Mouse (Mus musculus): Measurements from ENCODE around the gene Pde3a. TPM values are rescaled to one million over a fixed set of nuclear protein-coding genes. Genes with fewer than 3 reads are reported as not detected.

Gene Pde3a
- polyA plus RNA-seq, 1 experiment from 2014 or later = 4.8 TPM

DNA sequence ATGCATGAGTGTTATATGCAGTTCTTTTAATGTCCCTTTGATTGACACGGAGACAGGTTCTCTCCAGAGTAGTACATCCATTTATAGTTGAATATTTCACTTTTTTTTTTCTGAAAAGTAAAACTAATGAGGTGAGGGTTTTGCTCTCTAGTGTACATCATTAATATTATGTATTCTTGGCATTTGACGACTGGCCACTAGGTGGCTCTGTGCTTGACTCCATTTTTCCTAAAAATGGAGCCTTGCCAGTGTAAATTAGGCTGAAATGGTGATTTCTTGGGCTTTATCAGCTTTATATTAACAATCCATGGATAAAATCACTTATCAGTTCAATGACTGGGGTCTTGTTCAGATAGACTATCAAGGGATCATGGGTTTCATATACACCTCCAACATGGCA is 82.4 kb downstream of the Pde3a start:
- Histone ChIP-seq H3K27ac (ENCODE audit: low read length) (no peak overlapping the region), H3K36me3 (ENCODE audit: control insufficient read depth, insufficient read depth, low read length) (no peaks in the 10 kb centered on the region), H3K4me3 (ENCODE audit: low read length) (no peak overlapping the region), H3K9me3 (ENCODE audit: control insufficient read depth, low read length) (no peaks in the 10 kb centered on the region), H3K4me1 (replicated peaks; ENCODE audit: control insufficient read depth, insufficient read depth, low read length) (no peaks in the 10 kb centered on the region; the same call in 1 of the 2 replicates), H3K9ac (ENCODE audit: low read length) (no peak overlapping the region), H3K27me3 (ENCODE audit: control insufficient read depth, insufficient read depth, low read depth, low read length) (no peaks in the 10 kb centered on the region), H3K4me2 (ENCODE audit: low read depth, low read length) (no peak overlapping the region)
- WGBS = 47% methylated on average over 2 of the region's 2 CpGs
- no peak for ATAC-seq (ENCODE audit: low read depth)

DNA sequence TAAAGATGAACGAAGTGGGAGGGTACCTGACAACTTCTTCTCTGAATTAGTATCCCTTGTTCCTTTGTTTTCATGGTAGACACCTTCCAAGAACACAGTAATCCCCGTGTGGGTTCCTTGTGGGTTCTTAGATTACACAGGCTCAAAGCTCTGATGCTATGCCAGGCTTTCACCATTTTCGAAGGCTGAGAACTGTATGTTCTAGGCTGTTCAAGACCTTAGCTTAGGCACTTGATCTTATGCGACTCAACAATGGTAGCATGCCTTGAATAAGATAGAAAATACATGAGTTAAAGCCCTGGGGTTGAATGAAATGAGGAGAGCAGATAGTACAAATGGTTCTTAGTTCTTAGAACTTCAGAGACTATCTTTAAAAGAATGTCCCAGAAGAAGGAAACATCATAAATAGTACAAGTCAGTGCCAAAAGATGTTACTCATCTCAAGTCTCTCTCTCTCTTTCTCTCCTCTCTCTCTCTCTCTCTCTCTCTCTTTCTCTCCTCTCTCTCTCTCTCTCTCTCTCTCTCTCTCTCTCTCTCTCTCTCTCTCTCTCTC is 83.6 kb downstream of the Pde3a start:
- H3K4me1 ChIP-seq (replicated peaks; ENCODE audit: control insufficient read depth, insufficient read depth, low read length) = no peaks in the 10 kb centered on the region; the same call in 1 of the 2 replicates
- 84% methylated on average over 4 of the region's 4 CpGs for WGBS

DNA sequence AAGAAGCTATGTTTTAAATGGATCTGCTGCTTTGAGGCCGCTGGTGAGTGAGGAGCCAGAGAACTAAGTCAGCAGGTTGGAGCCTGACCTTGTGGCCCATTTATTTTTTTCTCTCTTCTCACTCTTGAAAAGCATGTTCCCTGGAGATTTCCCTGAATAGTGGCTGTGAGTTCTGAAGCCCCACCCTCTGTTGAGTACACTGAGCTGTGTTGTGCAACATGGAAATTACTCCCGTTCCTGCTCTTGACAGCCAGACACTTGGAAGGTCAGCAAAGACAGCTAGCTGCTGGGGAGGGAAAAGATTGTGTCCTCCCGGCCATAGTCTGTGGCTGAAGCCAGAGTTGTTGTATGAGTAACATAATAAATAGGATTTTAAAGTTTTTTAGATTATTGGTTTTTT is 84.2 kb downstream of the Pde3a start:
- Histone ChIP-seq H3K27ac (ENCODE audit: low read length) (no peak overlapping the region), H3K4me2 (ENCODE audit: low read depth, low read length) (no peak overlapping the region), H3K4me1 (replicated peaks; ENCODE audit: control insufficient read depth, insufficient read depth, low read length) (no peaks in the 10 kb centered on the region; the same call in 1 of the 2 replicates), H3K4me3 (ENCODE audit: low read length) (no peak overlapping the region), H3K9ac (ENCODE audit: low read length) (no peak overlapping the region), H3K9me3 (ENCODE audit: control insufficient read depth, low read length) (no peaks in the 10 kb centered on the region), H3K36me3 (ENCODE audit: control insufficient read depth, insufficient read depth, low read length) (no peaks in the 10 kb centered on the region), H3K27me3 (ENCODE audit: control insufficient read depth, insufficient read depth, low read depth, low read length) (no peaks in the 10 kb centered on the region)
- WGBS = 14% methylated on average over 3 of the region's 3 CpGs
- ATAC-seq (ENCODE audit: low read depth) = peak; percentile 98

More for the DNA sequence above, 83.6 kb downstream of the Pde3a start:
- Histone ChIP-seq H3K4me3 (ENCODE audit: low read length) (no peak overlapping the region), H3K4me2 (ENCODE audit: low read depth, low read length) (no peak overlapping the region), H3K9ac (ENCODE audit: low read length) (no peak overlapping the region), H3K27me3 (ENCODE audit: control insufficient read depth, insufficient read depth, low read depth, low read length) (no peaks in the 10 kb centered on the region), H3K36me3 (ENCODE audit: control insufficient read depth, insufficient read depth, low read length) (no peaks in the 10 kb centered on the region), H3K9me3 (ENCODE audit: control insufficient read depth, low read length) (no peaks in the 10 kb centered on the region), H3K27ac (ENCODE audit: low read length) (no peak overlapping the region)
- ATAC-seq (ENCODE audit: low read depth) = no peak

DNA sequence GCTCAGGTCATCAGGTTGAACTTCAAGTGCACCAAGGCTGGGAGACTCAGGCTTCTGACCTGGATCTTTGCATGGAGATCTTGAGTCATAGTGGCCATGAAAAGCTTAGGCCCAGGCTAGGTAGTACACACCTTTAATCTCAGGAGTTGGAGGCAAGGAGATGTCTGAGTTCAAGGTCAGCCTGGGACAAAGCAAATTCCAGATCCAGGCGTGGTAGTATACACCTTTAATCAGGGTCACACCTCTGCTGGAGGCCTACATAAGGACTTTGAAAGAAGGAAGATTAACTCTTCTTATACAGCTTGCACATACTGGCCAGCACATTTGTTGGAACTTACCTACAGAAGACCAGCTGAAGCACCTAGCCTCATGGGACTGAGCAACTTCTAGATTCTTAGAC is 86.8 kb downstream of the Pde3a start:
- ATAC-seq (ENCODE audit: low read depth) = no peak
- H3K27ac ChIP-seq (ENCODE audit: low read length) = no peak overlapping the region
- no peaks in the 10 kb centered on the region for H3K36me3 ChIP-seq (ENCODE audit: control insufficient read depth, insufficient read depth, low read length)
- no peak overlapping the region for H3K4me2 ChIP-seq (ENCODE audit: low read depth, low read length)
- H3K27me3 ChIP-seq (ENCODE audit: control insufficient read depth, insufficient read depth, low read depth, low read length) = no peaks in the 10 kb centered on the region
- H3K9me3 ChIP-seq (ENCODE audit: control insufficient read depth, low read length) = no peaks in the 10 kb centered on the region
- WGBS = 83% methylated on average over 1 of the region's 1 CpGs
- H3K9ac ChIP-seq (ENCODE audit: low read length) = no peak overlapping the region
- no peaks in the 10 kb centered on the region for H3K4me1 ChIP-seq (replicated peaks; ENCODE audit: control insufficient read depth, insufficient read depth, low read length)
- H3K4me3 ChIP-seq (ENCODE audit: low read length) = no peak overlapping the region

DNA sequence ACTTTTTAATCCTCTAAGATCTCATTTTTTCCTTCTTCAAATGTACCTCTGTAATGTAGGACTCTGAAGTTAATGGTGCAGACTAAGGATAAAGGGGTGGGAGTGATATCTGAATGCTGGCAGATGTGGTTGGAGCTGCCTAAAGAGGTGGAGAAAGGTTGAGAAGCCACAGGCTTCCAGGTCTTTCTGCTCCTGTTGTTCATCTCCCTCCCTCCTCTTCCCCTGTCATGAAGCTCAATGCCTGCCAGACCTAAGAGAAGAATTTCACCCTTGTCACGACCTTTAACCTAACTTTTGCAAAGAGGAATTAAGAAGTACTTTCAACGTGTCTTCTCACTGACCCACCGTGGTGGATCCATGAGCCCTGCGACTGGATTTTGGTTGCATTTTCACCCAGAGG is 87.4 kb downstream of the Pde3a start:
- H3K9me3 ChIP-seq (ENCODE audit: control insufficient read depth, low read length) = no peaks in the 10 kb centered on the region
- no peak for ATAC-seq (ENCODE audit: low read depth)
- no peaks in the 10 kb centered on the region for H3K36me3 ChIP-seq (ENCODE audit: control insufficient read depth, insufficient read depth, low read length)
- H3K4me3 ChIP-seq (ENCODE audit: low read length) = no peak overlapping the region
- H3K4me2 ChIP-seq (ENCODE audit: low read depth, low read length) = no peak overlapping the region
- H3K9ac ChIP-seq (ENCODE audit: low read length) = no peak overlapping the region
- H3K27me3 ChIP-seq (ENCODE audit: control insufficient read depth, insufficient read depth, low read depth, low read length) = no peaks in the 10 kb centered on the region
- WGBS = 67% methylated on average over 4 of the region's 4 CpGs
- H3K4me1 ChIP-seq (replicated peaks; ENCODE audit: control insufficient read depth, insufficient read depth, low read length) = no peaks in the 10 kb centered on the region
- no peak overlapping the region for H3K27ac ChIP-seq (ENCODE audit: low read length)

DNA sequence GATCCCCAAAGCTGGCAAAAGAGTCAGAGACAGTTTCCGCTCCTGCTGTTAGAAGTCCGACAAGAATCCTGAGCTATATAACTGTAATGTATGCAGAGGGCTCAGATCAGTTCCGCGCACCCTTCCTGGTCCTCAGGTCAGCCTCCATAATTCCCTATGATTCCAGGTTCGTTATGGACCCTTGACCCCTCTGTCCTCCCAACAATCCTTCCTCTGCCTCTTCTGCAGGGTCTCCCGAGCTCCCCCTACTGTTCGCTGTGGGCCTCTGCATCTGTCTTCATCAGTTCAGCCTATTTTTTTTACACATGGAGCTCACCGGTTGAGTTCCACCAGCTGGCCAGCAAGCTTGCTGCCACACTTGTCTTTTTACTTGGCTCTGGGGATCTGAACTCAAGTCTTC is 88.6 kb downstream of the Pde3a start:
- no peak overlapping the region for H3K4me3 ChIP-seq (ENCODE audit: low read length)
- no peak overlapping the region for H3K27ac ChIP-seq (ENCODE audit: low read length)
- H3K27me3 ChIP-seq (ENCODE audit: control insufficient read depth, insufficient read depth, low read depth, low read length) = no peaks in the 10 kb centered on the region
- no peaks in the 10 kb centered on the region for H3K36me3 ChIP-seq (ENCODE audit: control insufficient read depth, insufficient read depth, low read length)
- no peak overlapping the region for H3K9ac ChIP-seq (ENCODE audit: low read length)
- 56% methylated on average over 8 of the region's 8 CpGs for WGBS
- H3K4me1 ChIP-seq (replicated peaks; ENCODE audit: control insufficient read depth, insufficient read depth, low read length) = no peaks in the 10 kb centered on the region
- ATAC-seq (ENCODE audit: low read depth) = no peak
- H3K4me2 ChIP-seq (ENCODE audit: low read depth, low read length) = no peak overlapping the region
- H3K9me3 ChIP-seq (ENCODE audit: control insufficient read depth, low read length) = no peaks in the 10 kb centered on the region

DNA sequence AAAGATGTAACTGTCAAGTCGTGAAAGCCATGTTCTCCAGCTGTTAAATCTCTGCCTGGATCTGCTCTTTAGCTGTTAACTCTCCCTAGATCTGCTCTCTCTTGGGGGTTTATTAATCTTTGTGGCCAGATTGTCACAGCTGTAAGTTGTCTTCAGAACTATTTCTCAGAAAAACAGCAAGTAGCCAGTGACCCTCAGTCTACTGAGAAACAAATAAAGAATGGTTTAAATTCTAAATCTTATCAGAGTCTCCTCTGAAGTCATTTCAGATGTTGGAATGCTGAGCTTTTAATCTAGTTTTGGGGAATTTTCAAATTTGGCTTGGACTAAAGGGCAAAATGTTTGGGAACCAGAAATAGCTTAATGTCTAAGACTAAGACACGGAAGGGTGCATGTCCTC is 92.3 kb downstream of the Pde3a start:
- Histone ChIP-seq H3K4me3 (ENCODE audit: low read length) (no peak overlapping the region), H3K36me3 (ENCODE audit: control insufficient read depth, insufficient read depth, low read length) (no peaks in the 10 kb centered on the region), H3K9me3 (ENCODE audit: control insufficient read depth, low read length) (no peaks in the 10 kb centered on the region), H3K4me1 (replicated peaks; ENCODE audit: control insufficient read depth, insufficient read depth, low read length) (no peaks in the 10 kb centered on the region), H3K4me2 (ENCODE audit: low read depth, low read length) (no peak overlapping the region), H3K27ac (ENCODE audit: low read length) (no peak overlapping the region), H3K27me3 (ENCODE audit: control insufficient read depth, insufficient read depth, low read depth, low read length) (no peaks in the 10 kb centered on the region), H3K9ac (ENCODE audit: low read length) (no peak overlapping the region)
- ATAC-seq (ENCODE audit: low read depth) = 0 out of 2 replicates have a peak, but pooled peaks have one; percentile 65
- WGBS = 48% methylated on average over 2 of the region's 2 CpGs

DNA sequence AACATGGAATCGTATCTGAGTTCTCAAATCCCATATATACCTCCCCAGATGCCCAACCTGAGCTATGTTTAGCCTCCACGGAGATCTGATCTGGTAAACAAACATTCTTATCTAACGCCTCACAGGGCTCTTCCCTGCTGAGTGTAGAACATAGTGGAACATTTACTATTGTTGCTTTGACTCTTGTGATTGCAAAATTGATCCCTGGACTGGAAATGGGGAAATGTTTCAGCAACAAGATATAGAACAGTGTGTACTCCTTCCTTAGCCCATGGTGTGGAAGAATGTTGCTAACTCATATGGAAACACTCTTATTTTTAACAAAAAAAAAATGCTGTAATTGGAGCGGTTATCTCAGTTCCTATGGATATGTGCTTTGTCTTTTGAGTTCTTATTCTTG is 98.8 kb downstream of the Pde3a start:
- no peak for ATAC-seq (ENCODE audit: low read depth)
- Histone ChIP-seq H3K36me3 (ENCODE audit: control insufficient read depth, insufficient read depth, low read length) (no peaks in the 10 kb centered on the region), H3K4me1 (replicated peaks; ENCODE audit: control insufficient read depth, insufficient read depth, low read length) (0 out of 2 replicates have a peak, but pooled peaks cover 4% of the 10 kb centered on the region), H3K27ac (ENCODE audit: low read length) (no peak overlapping the region), H3K9me3 (ENCODE audit: control insufficient read depth, low read length) (no peaks in the 10 kb centered on the region), H3K27me3 (ENCODE audit: control insufficient read depth, insufficient read depth, low read depth, low read length) (no peaks in the 10 kb centered on the region), H3K4me3 (ENCODE audit: low read length) (no peak overlapping the region), H3K4me2 (ENCODE audit: low read depth, low read length) (no peak overlapping the region), H3K9ac (ENCODE audit: low read length) (no peak overlapping the region)
- WGBS = 24% methylated on average over 4 of the region's 4 CpGs

DNA sequence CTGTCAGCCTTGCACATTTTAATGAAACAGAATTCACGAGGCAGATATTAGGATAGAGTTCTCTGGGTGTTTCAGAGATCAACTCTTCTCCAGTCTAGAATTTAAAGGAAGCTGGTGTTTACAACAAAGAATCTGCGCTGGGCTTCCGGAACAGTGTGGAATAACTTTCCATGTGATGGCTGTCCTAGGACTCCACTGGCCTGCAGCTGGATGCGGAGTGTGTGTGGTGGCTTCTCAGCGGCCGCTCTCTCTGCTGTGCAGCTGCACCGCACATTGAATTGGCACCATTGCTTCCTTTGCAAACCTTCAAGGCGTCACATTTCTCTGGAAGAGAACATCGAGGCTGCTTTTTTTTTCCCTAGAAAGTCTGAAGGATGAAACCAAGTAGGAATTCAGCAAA is 99.5 kb downstream of the Pde3a start:
- Histone ChIP-seq H3K4me1 (replicated peaks; ENCODE audit: control insufficient read depth, insufficient read depth, low read length) (0 out of 2 replicates have a peak, but pooled peaks cover 4% of the 10 kb centered on the region), H3K4me2 (ENCODE audit: low read depth, low read length) (no peak overlapping the region), H3K36me3 (ENCODE audit: control insufficient read depth, insufficient read depth, low read length) (no peaks in the 10 kb centered on the region), H3K27ac (ENCODE audit: low read length) (no peak overlapping the region), H3K4me3 (ENCODE audit: low read length) (no peak overlapping the region), H3K9ac (ENCODE audit: low read length) (no peak overlapping the region), H3K9me3 (ENCODE audit: control insufficient read depth, low read length) (no peaks in the 10 kb centered on the region), H3K27me3 (ENCODE audit: control insufficient read depth, insufficient read depth, low read depth, low read length) (no peaks in the 10 kb centered on the region)
- WGBS = 55% methylated on average over 9 of the region's 9 CpGs
- ATAC-seq (ENCODE audit: low read depth) = 0 out of 2 replicates have a peak, but pooled peaks have one; percentile 47

DNA sequence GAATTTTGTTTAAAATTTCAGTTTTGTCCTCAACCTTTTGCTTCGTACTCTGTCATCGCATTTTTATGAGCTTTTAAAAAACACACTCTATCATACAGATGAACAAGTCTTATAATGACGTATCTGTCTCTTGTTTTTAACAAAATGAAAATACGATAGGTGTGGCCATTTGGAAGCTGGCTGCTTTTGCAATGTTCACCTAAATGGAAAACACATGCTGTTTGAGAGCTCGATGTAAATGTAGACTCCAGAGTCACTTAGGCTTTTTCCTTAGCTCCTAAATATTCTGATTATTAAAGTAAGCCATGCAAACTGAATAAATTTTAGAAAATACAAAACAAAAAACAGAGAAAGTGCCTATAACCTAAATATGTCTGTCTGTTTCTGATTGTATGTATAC is 101.2 kb downstream of the Pde3a start:
- Histone ChIP-seq H3K4me3 (ENCODE audit: low read length) (no peak overlapping the region), H3K4me1 (replicated peaks; ENCODE audit: control insufficient read depth, insufficient read depth, low read length) (0 out of 2 replicates have a peak, but pooled peaks cover 4% of the 10 kb centered on the region), H3K9me3 (ENCODE audit: control insufficient read depth, low read length) (no peaks in the 10 kb centered on the region), H3K4me2 (ENCODE audit: low read depth, low read length) (no peak overlapping the region), H3K27ac (ENCODE audit: low read length) (no peak overlapping the region), H3K36me3 (ENCODE audit: control insufficient read depth, insufficient read depth, low read length) (no peaks in the 10 kb centered on the region), H3K27me3 (ENCODE audit: control insufficient read depth, insufficient read depth, low read depth, low read length) (no peaks in the 10 kb centered on the region), H3K9ac (ENCODE audit: low read length) (no peak overlapping the region)
- no peak for ATAC-seq (ENCODE audit: low read depth)
- 91% methylated on average over 5 of the region's 5 CpGs for WGBS
